Mouse (Mus musculus) embryo, embryonic 9.5 days (tissue): ENCODE results near the gene Rgmb.

Experiments used
- DNase-seq: peaks from one replicate; pipeline ENCODE4 v3.0.0-alpha.2; 2017; ENCODE audit errors: extremely low spot score

Rgmb gene

GRCm38 (mm10) chr17:15830766-15831644 is at the start of gene Rgmb:
Rgmb (minus strand) TSS chr17:15831039.
- peak; percentile 77 for DNase-seq

- DNase-seq: no peak
Measured at GRCm38 (mm10) chr17:15874765-15875164, 43.9 kb upstream of the Rgmb start.

- no peak for DNase-seq
Measured at GRCm38 (mm10) chr17:15872093-15872492, 41.3 kb upstream of the Rgmb start.

- DNase-seq: no peak
Measured at GRCm38 (mm10) chr17:15865249-15865648, 34.4 kb upstream of the Rgmb start.

- no peak for DNase-seq
Measured at GRCm38 (mm10) chr17:15862355-15862754, 31.5 kb upstream of the Rgmb start.

- DNase-seq: no peak
Measured at GRCm38 (mm10) chr17:15853121-15853520, 22.3 kb upstream of the Rgmb start.

- no peak for DNase-seq
Measured at GRCm38 (mm10) chr17:15850544-15850943, 19.7 kb upstream of the Rgmb start.

GRCm38 (mm10) chr17:15841425-15841824 is 10.6 kb upstream of the Rgmb start:
- no peak for DNase-seq

- DNase-seq: no peak
Measured at GRCm38 (mm10) chr17:15832398-15832797, 1.6 kb upstream of the Rgmb start.

- peak; percentile 76 for DNase-seq
Measured at GRCm38 (mm10) chr17:15831810-15832209, 971 bp upstream of the Rgmb start.

- peak; percentile 66 for DNase-seq
Measured at GRCm38 (mm10) chr17:15830171-15830765, 571 bp downstream of the Rgmb start.

- peak; percentile 56 for DNase-seq
Measured at GRCm38 (mm10) chr17:15829198-15830170, 1.4 kb downstream of the Rgmb start.

- no peak for DNase-seq
Measured at GRCm38 (mm10) chr17:15828131-15828917, 2.5 kb downstream of the Rgmb start.

- no peak for DNase-seq
Measured at GRCm38 (mm10) chr17:15826928-15827327, 3.9 kb downstream of the Rgmb start.

GRCm38 (mm10) chr17:15826444-15826909 is 4.4 kb downstream of the Rgmb start:
- DNase-seq: peak; percentile 97

- DNase-seq: no peak
Measured at GRCm38 (mm10) chr17:15825481-15826396, 5.1 kb downstream of the Rgmb start.

- DNase-seq: no peak
Measured at GRCm38 (mm10) chr17:15824854-15825253, 6.0 kb downstream of the Rgmb start.

- no peak for DNase-seq
Measured at GRCm38 (mm10) chr17:15824337-15824736, 6.5 kb downstream of the Rgmb start.

GRCm38 (mm10) chr17:15823838-15824237 is 7.0 kb downstream of the Rgmb start:
- DNase-seq: no peak

- DNase-seq: no peak
Measured at GRCm38 (mm10) chr17:15823215-15823614, 7.6 kb downstream of the Rgmb start.
